Mouse (Mus musculus) testis, postnatal 14 days (tissue): Measurements from ENCODE around the gene Adh7.

Source experiments
- DNase-seq: peaks from one replicate; pipeline ENCODE4 v3.0.0; 2021; ENCODE audit warnings: low spot score

The Adh7 gene

DNA sequence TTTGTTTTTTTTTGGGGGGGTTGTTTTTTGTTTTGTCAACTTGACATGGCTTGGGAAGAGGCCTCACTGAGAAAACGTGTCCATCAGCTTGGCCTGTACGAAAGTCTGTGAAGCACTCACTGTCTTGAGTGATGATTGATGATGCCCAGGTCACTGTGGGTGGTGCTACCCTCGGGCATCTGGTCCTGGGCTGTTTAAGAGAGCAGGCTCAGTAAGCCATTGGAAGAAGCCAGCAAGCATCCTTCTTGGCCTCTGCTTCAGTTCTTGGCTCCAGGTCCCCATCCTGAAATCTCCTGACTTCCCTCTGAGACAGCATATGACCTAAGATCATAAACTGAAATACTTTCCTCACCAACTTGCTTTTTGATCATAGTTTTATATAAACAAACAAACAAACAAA, 37.8 kb downstream of the Adh7 start:
- DNase-seq = no peak

DNA sequence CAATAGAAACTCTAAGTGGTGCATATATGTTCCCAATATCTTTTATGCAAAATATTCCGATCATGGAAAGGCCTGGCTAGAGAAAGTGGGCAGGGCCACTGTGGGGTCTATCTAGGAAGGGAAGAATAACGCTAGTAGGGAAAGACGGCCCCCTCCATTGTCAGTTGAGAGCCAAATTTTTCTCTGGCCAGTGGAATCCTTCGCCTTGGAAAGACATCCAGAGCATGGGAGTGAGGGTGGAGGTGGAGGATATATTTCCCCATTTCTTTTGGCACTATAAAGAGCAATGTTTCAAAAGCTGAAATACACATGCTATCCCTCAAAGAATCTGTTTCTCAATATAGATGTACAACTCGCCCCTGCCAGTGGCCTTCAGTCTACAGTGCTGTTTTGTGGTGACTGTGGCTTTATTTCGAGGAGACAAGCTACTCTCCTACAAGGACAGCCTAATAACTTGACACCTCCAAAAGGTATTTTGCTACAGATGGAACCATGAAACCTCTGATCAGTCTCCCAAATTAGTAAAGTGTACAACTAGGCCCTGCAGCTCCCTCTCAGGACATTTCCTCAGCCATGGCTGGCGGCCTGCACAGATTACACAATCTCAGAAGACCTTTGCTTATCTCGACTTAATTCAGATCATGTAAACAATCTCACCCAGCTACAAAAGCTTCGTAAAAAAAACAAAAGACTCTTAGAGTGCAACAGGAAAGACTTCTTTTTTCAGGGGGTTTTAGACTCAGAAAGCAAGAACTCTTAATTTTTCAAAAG, 38.4 kb downstream of the Adh7 start:
- no peak for DNase-seq

DNA sequence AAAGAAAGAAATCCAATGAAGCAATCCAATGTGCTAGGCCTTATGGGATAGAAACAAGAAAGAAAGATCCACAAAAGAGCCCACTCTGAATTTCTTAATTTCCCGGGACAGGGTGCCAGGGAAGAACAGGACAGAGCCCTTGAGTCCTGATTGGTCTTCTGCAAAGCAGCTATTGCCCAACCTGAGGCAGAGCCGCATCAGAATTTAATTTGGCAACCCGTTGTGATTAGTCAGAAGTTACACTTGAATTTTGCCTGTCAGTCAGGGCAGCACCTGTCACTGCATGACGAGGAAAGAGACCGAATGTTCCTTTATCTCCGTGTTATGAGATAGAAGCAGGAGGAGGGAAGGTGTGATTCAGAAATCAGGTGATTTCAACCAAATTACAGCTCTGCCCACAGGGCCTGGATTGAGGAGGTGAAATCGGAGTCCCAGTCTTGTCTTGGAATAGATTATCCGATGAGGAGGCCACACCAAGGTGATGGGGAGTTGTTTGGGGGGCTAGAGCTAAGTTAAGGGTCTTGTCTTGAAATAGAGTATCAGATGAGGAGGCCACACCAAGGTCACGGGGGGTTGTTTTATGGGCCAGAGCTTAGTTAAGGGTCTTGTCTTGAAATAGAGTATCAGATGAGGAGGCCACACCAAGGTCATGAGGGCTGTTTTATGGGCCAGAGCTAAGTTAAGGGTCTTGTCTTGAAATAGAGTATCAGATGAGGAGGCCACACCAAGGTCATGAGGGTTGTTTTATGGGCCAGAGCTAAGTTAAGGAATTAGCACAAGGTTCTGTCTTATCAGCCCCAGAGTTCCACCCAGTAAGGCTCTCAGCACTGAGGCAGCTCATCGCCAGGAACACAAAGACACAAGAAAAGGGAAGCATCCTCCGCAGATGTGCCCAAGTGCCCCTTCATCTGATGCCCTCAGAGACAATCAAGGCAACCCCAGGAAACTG, 43.4 kb downstream of the Adh7 start, which contains the start of gene Adh1:
Gene Adh1 (plus strand): TSS at position 271 of the 949 bp plus-strand sequence.
- DNase-seq = no peak

DNA sequence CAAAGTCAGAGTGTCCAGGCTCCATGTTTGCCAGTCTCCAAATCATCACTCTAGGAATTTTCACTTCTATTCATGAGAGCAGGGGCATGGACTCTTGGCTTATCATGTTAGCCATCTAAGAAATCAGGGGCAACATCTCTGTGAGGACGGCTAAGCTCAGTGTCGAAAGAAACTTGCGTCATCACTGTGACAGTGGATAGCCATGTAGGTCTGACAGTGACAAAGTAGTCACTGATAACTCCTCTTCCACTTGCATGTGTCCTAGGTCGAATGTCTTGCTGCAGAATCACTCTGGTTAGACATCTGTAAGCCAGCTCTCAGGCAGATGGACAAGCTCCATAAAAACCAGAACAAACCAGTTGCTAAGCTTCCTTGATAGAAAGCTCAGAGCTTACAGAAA, 45.0 kb downstream of the Adh7 start:
- DNase-seq = no peak

DNA sequence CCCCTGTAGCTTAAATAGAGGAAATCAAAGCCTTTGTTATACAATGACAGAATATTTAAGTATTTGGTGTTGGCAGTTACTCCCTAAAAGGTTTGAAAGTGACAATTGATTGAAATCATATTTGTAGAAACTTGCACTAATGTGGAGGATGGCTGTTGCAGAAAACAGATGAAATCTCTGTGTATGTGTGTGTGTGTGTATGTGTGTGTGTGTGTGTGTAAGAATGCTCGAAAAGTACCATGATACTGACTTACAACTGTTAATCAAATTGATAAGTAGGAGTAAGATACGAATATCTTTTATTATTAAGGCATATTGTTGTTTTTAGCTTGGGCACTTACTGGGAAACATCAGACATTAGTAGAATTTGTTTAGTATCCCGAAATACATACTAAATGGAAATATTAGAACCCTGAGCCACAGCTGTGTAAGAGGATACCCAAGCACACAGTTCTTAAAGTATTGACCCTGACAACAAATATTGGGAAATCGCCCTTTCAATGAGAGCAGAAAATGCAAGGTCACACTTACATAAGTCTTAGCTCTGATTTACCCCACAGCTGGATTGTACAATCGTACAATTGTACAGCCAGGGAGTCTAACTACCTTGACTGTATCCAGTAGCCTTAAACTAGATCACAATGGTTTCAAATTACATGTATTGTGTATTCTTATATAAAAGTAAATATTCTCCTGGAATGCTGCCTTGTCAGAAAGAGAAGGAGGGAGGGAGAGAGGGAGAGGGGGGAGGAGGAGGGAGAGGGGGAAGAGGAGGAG, 45.8 kb downstream of the Adh7 start:
- no peak for DNase-seq

DNA sequence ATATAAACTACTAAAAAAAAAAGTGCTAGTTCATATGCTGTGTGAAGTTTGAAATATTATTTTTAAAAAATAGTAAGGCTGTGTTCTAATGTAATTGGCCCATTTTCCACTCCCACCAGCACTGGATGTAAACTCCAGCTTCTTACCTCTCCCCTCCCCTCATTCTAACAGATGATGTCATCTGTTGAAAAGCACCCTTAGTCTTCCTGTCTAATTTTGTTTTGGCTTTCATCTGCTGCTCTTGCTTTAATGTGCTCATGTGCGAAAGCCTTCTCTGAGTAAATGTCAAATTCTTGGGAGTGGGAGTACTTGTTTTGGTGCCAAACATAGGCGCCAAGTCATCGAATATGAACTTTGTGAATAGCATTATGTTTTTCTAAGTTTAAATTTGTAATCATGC, 47.1 kb downstream of the Adh7 start:
- DNase-seq = no peak

DNA sequence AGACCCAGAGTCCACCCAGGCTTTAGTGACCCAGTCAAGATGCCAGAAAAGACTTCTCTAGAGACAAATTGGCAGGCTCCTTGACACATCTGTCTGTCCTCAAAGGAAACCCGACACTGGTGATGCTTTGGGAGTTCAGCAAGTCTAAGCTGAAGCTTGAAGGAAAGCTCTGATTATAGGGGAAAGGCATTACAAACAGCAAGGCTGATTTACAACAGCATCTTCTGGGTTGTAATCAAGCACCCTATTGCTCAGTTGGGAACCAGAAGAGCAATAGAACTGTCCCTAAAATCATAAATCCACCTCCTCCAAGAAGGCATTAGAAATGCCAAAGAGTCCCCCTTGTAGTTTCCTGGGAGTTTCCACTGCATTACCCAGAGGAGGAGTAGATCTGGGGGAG, 52.9 kb downstream of the Adh7 start:
- DNase-seq = no peak

DNA sequence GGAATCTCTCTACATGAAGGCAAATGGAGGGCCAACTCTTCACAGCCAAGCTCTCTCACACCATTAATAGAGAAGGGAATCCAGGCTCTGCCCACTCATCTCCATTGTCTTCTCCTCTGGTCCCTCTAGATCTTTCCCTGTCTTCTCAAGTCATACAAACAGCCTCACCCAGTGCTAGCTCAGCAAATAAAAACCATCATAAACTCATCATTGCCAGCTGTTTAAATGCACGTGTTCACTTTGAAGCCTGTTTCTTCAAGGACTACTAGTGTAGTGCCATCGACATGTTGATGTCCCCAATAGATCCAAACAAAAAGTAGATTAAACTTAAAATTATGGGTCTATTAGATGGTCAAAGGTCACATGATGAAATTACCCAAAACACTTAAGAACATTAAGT, 53.7 kb downstream of the Adh7 start:
- DNase-seq = no peak

DNA sequence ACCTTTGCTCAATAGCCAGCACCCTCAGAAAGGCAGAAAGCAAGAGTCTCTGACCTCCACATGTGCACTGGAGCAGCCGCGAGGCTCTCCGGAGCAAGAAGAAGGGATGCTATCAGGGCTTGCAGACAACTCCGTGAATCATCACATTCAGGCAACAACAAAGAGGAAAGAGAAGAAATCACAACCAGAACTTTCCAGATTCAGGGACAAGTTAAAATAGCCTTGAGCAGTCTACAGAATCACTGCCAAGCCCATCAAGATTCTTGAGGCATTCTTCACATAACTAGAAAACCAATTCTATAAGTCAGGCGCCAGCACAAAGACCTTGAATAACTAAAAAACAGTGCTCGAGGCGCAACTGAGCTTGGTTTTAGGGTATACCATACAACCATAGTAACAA, 55.5 kb downstream of the Adh7 start:
- DNase-seq = no peak

DNA sequence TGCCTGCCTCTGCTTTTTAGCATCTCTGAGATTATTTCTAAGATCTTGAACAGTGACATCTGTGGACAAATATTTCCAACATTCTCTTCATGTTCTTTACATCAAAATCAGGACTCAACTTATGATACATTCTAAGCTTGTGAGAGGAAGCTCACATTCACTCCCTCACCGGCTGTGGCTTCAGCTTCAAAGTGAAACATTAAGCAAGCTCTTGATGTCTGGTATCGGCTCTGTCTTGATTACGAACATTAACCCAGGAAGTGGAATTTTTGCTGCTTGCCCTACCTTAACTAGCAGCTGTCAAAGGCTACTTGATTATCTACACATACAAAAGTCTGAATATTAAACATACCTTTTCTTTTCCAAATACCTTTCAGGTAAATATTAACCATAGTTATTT, 57.5 kb downstream of the Adh7 start:
- no peak for DNase-seq

DNA sequence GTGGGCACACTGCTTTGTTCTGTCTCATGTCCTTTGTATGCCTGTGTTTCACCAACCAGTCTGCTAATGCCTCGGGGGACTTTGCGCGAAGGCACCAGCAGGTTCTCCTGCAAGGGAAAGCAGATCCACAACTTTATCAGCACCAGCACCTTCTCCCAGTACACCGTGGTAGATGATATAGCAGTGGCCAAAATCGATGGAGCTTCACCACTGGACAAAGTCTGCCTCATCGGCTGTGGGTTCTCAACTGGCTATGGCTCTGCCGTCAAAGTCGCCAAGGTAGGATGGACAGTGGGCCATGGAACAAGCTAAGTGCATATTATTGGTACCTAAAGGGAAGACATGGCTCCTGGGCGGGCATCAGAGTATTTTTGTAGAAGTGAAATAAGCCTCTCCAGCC, 65.0 kb downstream of the Adh7 start:
- DNase-seq = no peak
